Mouse (Mus musculus) gastrocnemius, postnatal 10 days (tissue): ENCODE results near the gene Babam2. TPM values are rescaled to one million over a fixed set of nuclear protein-coding genes. Genes with fewer than 3 reads are reported as not detected.

Experiments used
- DNase-seq: peaks from one replicate; pipeline ENCODE4 v3.0.0; 2021; ENCODE audit warnings: mixed read lengths
- total RNA-seq, 2 experiments: library from RNA; stranded (reverse); gene quantifications; 2 replicates each; pipeline ENCODE4 v1.2.3; 2021

Gene Babam2
- total RNA-seq, 2 experiments from 2014 or later, result 45.3 to 45.8 TPM

DNA sequence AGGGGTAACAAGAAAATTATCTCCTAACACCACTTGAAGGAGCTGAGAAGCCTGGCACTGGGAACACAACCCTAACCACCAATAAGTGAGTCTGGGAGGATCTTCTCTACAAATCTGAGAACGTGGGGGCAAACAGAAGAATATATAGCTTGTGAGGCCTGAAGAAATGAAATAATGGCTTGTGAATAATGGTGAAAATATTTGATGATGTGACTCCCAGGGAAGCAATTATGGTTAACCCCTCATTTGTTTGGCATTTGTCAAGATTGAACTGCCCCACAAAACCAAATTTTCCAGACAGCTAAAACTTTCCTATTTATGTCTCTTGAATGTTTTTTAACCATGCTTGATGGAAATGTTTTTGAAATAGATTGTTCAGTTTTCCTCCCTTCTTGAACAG lies 354.4 kb downstream of the Babam2 start:
- DNase-seq, result no peak

- no peak for DNase-seq
These were observed 355.0 kb downstream of the Babam2 start for GRCm38 (mm10) chr5:32052467-32052866.

GRCm38 (mm10) chr5:32053476-32053875 lies 356.0 kb downstream of the Babam2 start:
- no peak for DNase-seq

GRCm38 (mm10) chr5:32055676-32056075 lies 358.2 kb downstream of the Babam2 start:
- DNase-seq, result no peak

- no peak for DNase-seq
These were observed 358.6 kb downstream of the Babam2 start for GRCm38 (mm10) chr5:32056126-32056525.

GRCm38 (mm10) chr5:32058481-32059253 lies 361.2 kb downstream of the Babam2 start:
- DNase-seq, result no peak

DNA sequence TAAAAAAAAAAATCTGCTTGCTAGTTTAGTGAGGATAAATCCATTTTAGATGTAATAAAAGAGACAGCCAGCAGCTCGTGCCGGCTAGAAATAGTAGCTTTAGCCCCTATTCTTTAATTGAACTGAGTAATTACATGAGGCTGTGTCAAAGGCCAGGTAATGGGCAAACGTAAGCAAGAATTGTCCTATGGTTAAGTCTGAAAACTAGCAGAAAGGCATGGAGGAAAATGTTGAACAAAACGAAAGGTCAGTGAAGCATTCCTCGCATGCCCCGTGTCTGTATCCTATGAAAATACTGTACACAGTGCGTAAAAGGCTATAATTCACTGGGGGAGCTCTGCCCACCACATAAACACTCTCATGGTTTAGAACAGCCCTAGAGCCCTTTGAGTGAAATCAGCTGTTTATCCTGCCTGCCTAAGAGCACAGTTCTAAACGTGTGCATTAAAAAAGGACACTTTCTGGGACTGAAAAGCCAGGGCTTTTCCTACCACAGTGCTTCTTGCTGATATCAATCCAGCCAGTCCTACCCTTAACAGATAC lies 361.8 kb downstream of the Babam2 start:
- no peak for DNase-seq

DNA sequence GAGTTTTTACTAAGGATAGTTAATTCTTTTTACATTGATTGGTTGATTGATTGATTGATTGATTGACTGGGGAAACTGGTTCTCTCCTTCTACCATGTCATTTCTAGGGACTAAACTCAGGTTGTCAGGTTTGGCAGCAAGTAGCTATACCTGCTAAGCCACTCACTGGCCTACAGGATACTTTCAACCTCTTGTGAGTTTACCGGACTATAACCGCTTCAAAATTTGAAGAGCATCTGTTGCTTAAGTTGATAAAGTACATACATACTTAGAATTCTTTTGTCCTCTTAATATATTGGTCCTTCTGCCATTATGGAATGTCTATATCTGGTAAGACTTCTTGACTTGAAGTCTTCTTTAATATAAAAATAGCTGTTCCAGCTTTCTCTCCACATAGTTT lies 363.0 kb downstream of the Babam2 start:
- DNase-seq, result no peak

DNA sequence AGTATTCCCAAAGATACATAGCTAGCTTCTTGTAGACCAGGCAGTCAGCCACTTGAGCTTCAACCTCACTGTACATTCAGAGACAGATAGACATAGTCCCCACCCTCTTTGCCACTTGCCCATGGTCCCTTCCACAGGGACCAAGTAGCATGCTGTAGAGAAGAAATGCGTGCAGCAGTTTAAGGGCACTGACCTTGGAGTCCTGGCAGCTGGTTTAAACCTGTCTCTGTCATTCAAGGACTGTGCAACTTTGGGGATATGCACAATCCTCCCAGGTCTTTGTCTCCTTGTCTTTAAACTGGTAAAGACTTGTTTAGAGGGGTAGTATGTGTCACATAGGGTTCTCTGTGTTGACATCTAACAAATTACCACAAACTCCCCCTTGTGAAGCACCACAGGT lies 364.4 kb downstream of the Babam2 start:
- no peak for DNase-seq

- no peak for DNase-seq
These were observed 367.0 kb downstream of the Babam2 start for GRCm38 (mm10) chr5:32064341-32065105.

GRCm38 (mm10) chr5:32066015-32066734 lies 368.7 kb downstream of the Babam2 start:
- no peak for DNase-seq

- DNase-seq, result no peak
These were observed 369.4 kb downstream of the Babam2 start for GRCm38 (mm10) chr5:32066839-32067238.

DNA sequence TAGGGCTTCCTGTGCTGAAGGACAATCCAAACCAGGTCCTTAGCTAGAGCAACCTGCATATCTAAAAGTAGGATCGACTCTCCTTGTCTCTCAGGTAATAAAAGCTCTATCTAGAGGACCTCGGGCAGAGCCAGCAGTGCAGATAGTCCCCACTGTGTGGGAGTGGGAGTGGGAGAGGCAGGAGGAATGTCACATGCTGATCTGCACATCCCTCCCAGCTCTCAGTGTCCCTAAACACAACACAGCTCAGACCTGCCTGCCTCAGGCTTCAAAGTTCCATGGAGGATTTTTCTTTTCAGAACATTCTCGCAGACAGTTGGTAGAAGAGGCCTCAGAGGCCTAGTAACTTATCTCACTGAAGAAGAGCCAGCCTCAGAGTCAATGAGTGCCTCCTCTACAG lies 371.1 kb downstream of the Babam2 start:
- no peak for DNase-seq

GRCm38 (mm10) chr5:32069096-32069495 lies 371.6 kb downstream of the Babam2 start:
- no peak for DNase-seq

GRCm38 (mm10) chr5:32069566-32070169 lies 372.2 kb downstream of the Babam2 start:
- DNase-seq, result no peak

DNA sequence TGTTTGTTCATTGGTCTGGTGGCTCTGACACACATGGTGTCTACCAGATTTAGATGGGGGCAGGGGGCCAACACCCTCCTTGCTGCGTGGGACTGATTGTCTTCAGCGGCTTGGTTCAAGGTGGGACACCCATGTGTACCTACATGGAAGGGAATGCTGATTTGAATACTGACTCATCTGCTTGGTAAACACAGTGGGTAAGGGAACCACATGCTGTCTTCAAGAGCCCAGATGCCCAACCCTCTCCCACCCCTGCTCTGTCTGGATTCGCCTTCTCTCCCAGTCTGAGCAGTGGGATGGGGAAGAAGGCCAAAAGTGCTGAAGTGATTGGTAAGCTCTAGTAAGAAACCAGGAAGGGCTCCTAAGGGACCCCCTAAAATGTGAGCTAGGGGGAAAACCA lies 373.3 kb downstream of the Babam2 start:
- DNase-seq, result no peak

GRCm38 (mm10) chr5:32071314-32071713 lies 373.8 kb downstream of the Babam2 start:
- DNase-seq, result no peak

DNA sequence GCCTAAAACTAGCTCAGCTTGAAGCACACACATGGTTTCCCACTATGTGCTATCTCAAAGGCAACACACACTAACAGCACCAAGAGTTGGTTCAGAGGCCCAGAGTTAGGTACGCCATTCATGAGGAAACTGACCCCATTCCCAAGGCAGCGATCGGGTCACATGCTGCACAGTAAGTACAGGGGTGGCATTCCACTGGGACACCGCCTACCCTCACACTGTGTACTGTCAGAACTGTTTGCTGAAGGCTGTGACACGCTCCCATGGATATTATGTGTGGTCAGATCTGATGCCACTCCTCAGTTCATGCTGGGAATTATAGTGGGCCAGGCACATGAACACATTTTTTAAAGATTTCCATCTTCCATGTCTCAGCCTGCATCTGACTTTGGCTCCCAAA lies 374.3 kb downstream of the Babam2 start:
- no peak for DNase-seq

GRCm38 (mm10) chr5:32072877-32073276 lies 375.4 kb downstream of the Babam2 start:
- DNase-seq, result no peak

- no peak for DNase-seq
These were observed 376.6 kb downstream of the Babam2 start for GRCm38 (mm10) chr5:32074053-32074452.

DNA sequence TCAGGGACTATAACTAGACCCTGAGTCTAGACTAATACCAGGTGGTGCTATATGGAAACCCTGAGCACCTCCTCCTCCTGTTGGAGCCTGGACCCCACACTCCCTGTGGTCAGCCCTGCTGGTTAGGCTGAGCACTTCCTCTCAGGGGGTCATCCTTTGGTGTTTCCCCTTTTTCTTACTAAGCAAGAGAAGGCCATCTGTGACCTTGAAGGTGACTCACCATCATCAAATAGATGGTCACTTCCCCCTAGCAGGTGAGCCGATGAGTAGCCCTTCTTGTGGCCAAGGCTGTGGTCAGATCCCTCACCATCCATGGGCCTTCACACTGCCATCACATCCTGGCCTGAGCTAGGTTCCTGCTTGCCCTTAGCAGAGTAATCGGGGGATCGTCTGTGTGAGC lies 379.7 kb downstream of the Babam2 start:
- no peak for DNase-seq

DNA sequence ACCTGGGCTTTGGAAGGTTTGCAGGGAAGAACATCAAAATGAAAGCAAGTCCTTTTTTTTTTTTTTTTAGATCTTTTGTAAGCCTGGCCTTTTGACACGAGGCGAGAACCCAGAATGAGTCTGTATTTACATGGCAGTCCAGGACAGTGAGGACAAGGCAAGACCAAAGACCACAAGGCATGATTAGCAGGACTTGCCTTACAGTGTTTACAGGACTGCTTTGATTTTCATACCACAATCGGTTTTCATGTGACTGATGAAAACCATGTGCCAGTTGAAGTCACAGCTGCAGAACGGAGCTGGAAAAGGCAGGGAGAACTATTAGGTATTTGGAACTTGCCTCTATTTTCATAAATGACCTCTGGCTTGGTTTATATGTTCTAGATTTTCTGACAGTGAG lies 381.5 kb downstream of the Babam2 start:
- no peak for DNase-seq
